Mouse (Mus musculus) testis, adult 2 months (tissue): ENCODE results near the gene Tmem170.

Experiments used
- CTCF ChIP-seq: fragments of 200-500 bp; IDR thresholded peaks from 2 replicates; pipeline ENCODE4 v1.5.1; 2012; ENCODE audit warnings: low read depth, mild to moderate bottlenecking, inconsistent platforms, low read length, moderate library complexity; ENCODE audit not compliant: control insufficient read depth, insufficient read depth, insufficient replicate concordance
- POLR2A ChIP-seq: fragments of 200-500 bp; IDR thresholded peaks from 2 replicates; pipeline ENCODE4 v1.6.1; 2012; ENCODE audit warnings: low read depth, mild to moderate bottlenecking, inconsistent platforms, low read length, moderate library complexity; ENCODE audit not compliant: control insufficient read depth

GRCm38 (mm10) chr8:111923383-111923804 is 46.8 kb upstream of the Tmem170 start:
- TF ChIP-seq CTCF (peak; percentile 36; the same call in 1 of the 2 replicates), POLR2A (no peak)
